ENCODE assay signal across 8 mouse cellular contexts in genomic region chr2:121955765-121956223, GRCm38 (mm10). TPM values are rescaled to one million over a fixed set of nuclear protein-coding genes. Genes with fewer than 3 reads are reported as not detected.
A peak's percentile ranks its signal among the peaks of the same experiment; 100 is the strongest.
DNase-seq lines count a peak whose midpoint lies in the region; ATAC-seq and TF ChIP-seq lines count a peak whose summit lies in the region.

TSS of gene Ctdspl2 (plus strand) at chr2:121956001.
TSS of gene Mageb3 (minus strand) at chr2:121956092.

- intact Hi-C loops in left cerebral cortex, postnatal 10 days (cut with DNase I) = no loop called here

- ATAC-seq in megakaryocyte-erythroid progenitor cell, adult 5-6 weeks (replicated peaks; ENCODE audit: low FRiP score, low TSS enrichment, poor library complexity, severe bottlenecking) = peak; percentile 94

- H3K4me3 ChIP-seq in cortical plate, adult 2 months (ENCODE audit: insufficient read depth, low read length) = peak within 1 kb of the TSS; percentile 95

- H3K27ac ChIP-seq in cortical plate, adult 2 months (ENCODE audit: insufficient read depth, low read length) = peak within 1 kb of the TSS; percentile 82

- TF ChIP-seq POLR2A in cortical plate, adult 2 months (IDR thresholded peaks at IDR 0.05; ENCODE audit: extremely low read depth, insufficient read depth, low read length) = peak; percentile 58; the same call in 1 of the 2 replicates

- H3K4me1 ChIP-seq in cortical plate, adult 2 months (ENCODE audit: control insufficient read depth, insufficient read depth, low read length) = peaks cover 1% of the 10 kb centered on the region; the same call in 1 of the 2 replicates

- peak; percentile 94 for DNase-seq in adipocyte (ENCODE audit: low spot score)
- peak; percentile 95 to 96 for DNase-seq in gastrocnemius, adult 8-10 months (ENCODE audit: low spot score in 2 of 2)
- DNase-seq in hindlimb bud, embryonic 11.5 days (ENCODE audit: extremely low spot score, low read depth, low spot score) = peak; percentile 79
- peak; percentile 88 to 99 for DNase-seq in left cerebral cortex, postnatal 10 days (ENCODE audit: extremely low spot score in 1 of 2, low spot score in 2 of 2)
- peak; percentile 94 for DNase-seq in right cerebral cortex, postnatal 25 days
- DNase-seq in urinary bladder, postnatal 4 days (ENCODE audit: low spot score in 2 of 2) = peak; percentile 95 to 97

- no peak for TF ChIP-seq CTCF in cortical plate, adult 2 months (IDR thresholded peaks at IDR 0.05; ENCODE audit: extremely low read depth, insufficient read depth, low read length)

RNA-seq across cellular contexts. Expression of gene Ctdspl2, which starts in this region (rescaled TPM):
- polyA plus RNA-seq in cortical plate, adult 2 months (2012; rRNA removed) = 14.7 and 14.8 TPM in 2 replicates
- total RNA-seq in gastrocnemius, adult 8-10 months (2022) = 1 to 10 TPM; 5.0 to 8.0 (median 6.4) TPM
- total RNA-seq in left cerebral cortex, postnatal 10 days (2021) = 10 to 100 TPM; 36.7 to 39.2 TPM
- 34.2 and 37.9 TPM in 2 replicates for total RNA-seq in megakaryocyte-erythroid progenitor cell, adult 5-6 weeks (2014; fragmentation: Nextera tagmentation)
- total RNA-seq in megakaryocyte-erythroid progenitor cell, adult 5-6 weeks (2017) = 62.2 and 78.4 TPM in 2 replicates

RNA-seq across cellular contexts. Expression of gene Mageb3, which starts in this region (rescaled TPM):
- 0.27 and 0.51 TPM in 2 replicates for polyA plus RNA-seq in cortical plate, adult 2 months (2012; rRNA removed)
- total RNA-seq in gastrocnemius, adult 8-10 months (2022) = not detected
- total RNA-seq in left cerebral cortex, postnatal 10 days (2021) = under 1 TPM; 0.16 to 0.47 TPM
- not detected in 2 replicates for total RNA-seq in megakaryocyte-erythroid progenitor cell, adult 5-6 weeks (2014; fragmentation: Nextera tagmentation)
- total RNA-seq in megakaryocyte-erythroid progenitor cell, adult 5-6 weeks (2017) = 0.52 and 0.72 TPM in 2 replicates

Comparison
In these comparisons a context has a peak if more than half of its experiments do, and no peak if none do; other contexts are left out.
1. Peak in every context shown above with its lines: DNase-seq, ATAC-seq, H3K4me3 ChIP-seq and H3K27ac ChIP-seq.